Mouse (Mus musculus) forebrain, embryonic 10.5 days (tissue): ENCODE measurements around the gene Sox12. TPM values are rescaled to one million over a fixed set of nuclear protein-coding genes. Genes with fewer than 3 reads are reported as not detected.
A peak's percentile ranks its signal among the peaks of the same experiment; 100 is the strongest.
"Not testable (repeated sequence)": the region's sequence is repeated elsewhere in the genome, so short reads cannot be mapped to it uniquely, and the experiment has no call there.

ENCODE experiments used
- DNase-seq: peaks from one replicate; pipeline ENCODE4 v3.0.0-alpha.2; 2017; ENCODE audit warnings: low spot score; ENCODE audit errors: extremely low spot score
- H3K27ac ChIP-seq: fragments of 300-500 bp; sonication (generic); 2 replicates; pipeline ENCODE4 v1.5.1; 2016; ENCODE audit warnings: mild to moderate bottlenecking
- H3K27me3 ChIP-seq: fragments of 300-500 bp; sonication (generic); 2 replicates; pipeline ENCODE4 v1.6.1; 2016; ENCODE audit warnings: mild to moderate bottlenecking; ENCODE audit not compliant: poor library complexity, severe bottlenecking
- H3K36me3 ChIP-seq: fragments of 300-500 bp; sonication (generic); replicated peaks from 2 replicates; pipeline ENCODE4 v1.6.1; 2016; ENCODE audit warnings: mild to moderate bottlenecking, moderate library complexity
- H3K4me1 ChIP-seq: fragments of 300-500 bp; sonication (generic); 2 replicates; pipeline ENCODE4 v1.6.1; 2016
- H3K4me3 ChIP-seq: fragments of 300-500 bp; sonication (generic); 2 replicates; pipeline ENCODE4 v1.5.1; 2016; ENCODE audit warnings: mild to moderate bottlenecking, moderate library complexity
- H3K9me3 ChIP-seq: fragments of 300-500 bp; sonication (generic); 2 replicates; pipeline ENCODE4 v1.6.1; 2016; ENCODE audit warnings: mild to moderate bottlenecking, moderate library complexity
- WGBS: fragments of 180-500 bp; shearing (Covaris S2); methylation state at CpG from one replicate; pipeline ENCODE4 v1.1.7; 2016; 5-methylcytosine and 5-hydroxymethylcytosine counted together
- polyA plus RNA-seq: library from polyadenylated mRNA; unstranded; fragments of >200 nt; fragmentation: Nextera tagmentation; extraction: Ambion mirVana; gene quantifications from 2 replicates; pipeline ENCODE4 v1.2.1, GENCODE M21; 2016

Gene Sox12
- polyA plus RNA-seq, 1 experiment from 2014 or later: 9.3 TPM

DNA sequence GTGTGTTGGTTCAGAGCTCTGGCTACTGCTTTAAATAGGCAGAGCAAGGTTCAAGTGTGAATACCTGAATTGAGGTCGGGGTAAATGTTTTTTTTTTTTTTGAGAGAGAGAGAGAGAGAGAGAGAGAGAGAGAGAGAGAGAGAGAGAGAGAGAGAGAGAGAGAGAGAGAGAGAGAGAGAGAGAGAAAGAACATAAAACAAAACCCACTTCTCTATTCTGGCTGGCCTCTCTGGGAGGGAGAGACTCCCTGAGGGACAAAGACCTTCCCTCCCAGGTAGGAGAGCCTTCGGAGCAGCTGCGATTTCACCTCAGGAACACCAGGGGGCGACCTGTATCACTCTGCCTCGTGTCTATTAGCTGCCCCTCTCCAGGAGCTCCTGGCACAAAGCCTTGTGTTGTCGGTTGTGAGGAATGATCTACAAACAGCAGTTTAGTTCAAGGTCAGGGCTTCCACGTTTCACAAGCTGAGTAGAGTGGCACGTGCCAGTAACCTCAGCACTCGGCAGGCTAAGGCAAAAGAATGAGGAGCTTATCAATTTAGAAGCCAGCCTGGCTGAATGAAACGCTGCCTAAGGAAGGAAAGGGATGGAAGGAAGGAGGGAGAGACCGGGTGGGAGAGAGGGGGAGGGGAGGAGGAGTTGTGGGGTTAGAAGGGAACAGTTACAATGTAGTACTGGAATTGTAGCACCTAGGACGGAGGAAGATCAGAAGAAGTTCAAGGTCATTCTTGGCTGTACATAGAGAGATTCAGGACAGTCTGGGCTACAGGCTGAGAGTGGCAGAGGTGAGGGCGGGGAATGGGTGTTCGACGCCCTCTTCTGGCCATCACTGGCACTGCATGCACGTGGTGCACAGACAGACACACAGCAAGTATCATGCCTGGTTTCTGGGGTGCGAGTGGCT, 34.4 kb downstream of the Sox12 start:
- peak overlapping the region; percentile 85 for H3K27ac ChIP-seq
- H3K4me3 ChIP-seq: peak overlapping the region; percentile 34
- WGBS: 12% methylated on average over 17 of the region's 17 CpGs
- H3K4me1 ChIP-seq: peaks cover 7% of the 10 kb centered on the region
- no peaks in the 10 kb centered on the region for H3K36me3 ChIP-seq
- no peaks in the 10 kb centered on the region for H3K27me3 ChIP-seq
- peak; percentile 79 for DNase-seq
- H3K9me3 ChIP-seq: no peaks in the 10 kb centered on the region

GRCm38 (mm10) chr2:152361193-152361592, 36.7 kb downstream of the Sox12 start:
- Histone ChIP-seq H3K36me3 (no peaks in the 10 kb centered on the region), H3K27ac (no peak overlapping the region), H3K9me3 (no peaks in the 10 kb centered on the region), H3K4me1 (peaks cover 7% of the 10 kb centered on the region), H3K4me3 (no peak overlapping the region), H3K27me3 (no peaks in the 10 kb centered on the region)
- WGBS: 90% methylated on average over 8 of the region's 8 CpGs
- DNase-seq: no peak

DNA sequence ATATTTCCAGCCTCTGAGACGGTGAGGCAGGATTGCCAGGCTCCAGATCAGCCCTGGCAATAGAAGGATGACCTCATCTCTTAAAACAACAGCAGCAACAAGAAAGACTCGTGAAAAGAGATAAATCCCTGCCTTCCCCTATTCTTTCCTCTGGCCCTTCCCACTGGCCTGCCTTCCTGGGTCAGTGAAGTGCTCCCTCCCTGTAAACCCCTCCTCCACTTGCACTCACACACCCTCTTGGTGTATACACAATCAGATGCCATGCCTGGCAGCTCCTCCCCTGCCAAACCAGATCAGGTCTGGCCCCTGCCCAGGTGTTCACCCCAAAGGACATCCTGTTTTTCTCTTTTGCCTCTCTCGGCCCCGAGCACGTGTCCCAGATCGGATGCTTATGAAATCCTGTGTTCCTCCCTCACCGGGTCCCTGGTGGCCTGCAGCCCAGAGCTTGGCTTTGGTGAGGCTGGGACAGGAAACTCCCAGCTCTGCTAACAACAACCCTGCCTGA, 37.5 kb downstream of the Sox12 start:
- DNase-seq: no peak
- Histone ChIP-seq H3K9me3 (no peaks in the 10 kb centered on the region), H3K4me1 (peaks cover 7% of the 10 kb centered on the region), H3K27ac (no peak overlapping the region), H3K27me3 (no peaks in the 10 kb centered on the region), H3K36me3 (no peaks in the 10 kb centered on the region), H3K4me3 (no peak overlapping the region)
- 66% methylated on average over 7 of the region's 7 CpGs for WGBS

DNA sequence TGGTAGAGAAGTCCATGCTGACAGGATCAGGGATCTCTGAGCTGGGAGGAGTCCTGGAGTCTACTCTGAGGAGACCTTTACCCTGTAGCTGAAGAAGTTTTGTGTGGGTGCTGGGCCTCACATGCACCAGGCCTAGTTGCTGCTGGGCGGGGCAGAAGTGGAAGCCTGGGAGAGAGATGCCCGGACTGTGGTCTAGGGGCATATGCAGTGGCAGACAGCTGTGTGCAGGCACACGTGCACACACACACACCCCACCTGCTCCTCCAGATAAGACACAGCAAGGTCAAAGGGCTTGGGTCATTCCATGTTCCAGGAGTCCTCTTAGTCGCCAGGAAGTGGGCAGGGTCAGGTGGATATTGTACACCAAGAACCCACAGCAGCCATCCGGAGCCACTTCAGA, 38.2 kb downstream of the Sox12 start:
- no peaks in the 10 kb centered on the region for H3K36me3 ChIP-seq
- H3K4me3 ChIP-seq: no peak overlapping the region
- H3K27me3 ChIP-seq: no peaks in the 10 kb centered on the region
- H3K4me1 ChIP-seq: peaks cover 7% of the 10 kb centered on the region
- no peaks in the 10 kb centered on the region for H3K9me3 ChIP-seq
- H3K27ac ChIP-seq: no peak overlapping the region
- no peak for DNase-seq
- 77% methylated on average over 5 of the region's 5 CpGs for WGBS

DNA sequence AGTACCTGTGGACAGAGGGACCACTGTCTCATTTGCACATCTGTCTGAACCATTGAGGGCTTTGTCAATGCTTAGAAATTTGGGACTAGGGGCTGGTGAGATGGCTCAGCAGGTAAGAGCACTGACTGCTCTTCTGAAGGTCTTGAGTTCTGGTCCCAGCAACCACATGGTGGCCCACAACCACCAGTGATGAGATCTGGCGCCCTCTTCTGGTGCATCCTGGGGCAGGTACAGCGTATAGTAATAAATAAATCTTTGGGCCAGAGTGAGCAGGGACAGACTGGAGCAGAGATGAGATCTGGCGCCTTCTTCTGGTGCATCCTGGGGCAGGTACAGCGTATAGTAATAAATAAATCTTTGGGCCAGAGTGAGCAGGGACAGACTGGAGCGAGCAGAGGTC, 38.9 kb downstream of the Sox12 start:
- not testable (repeated sequence) for H3K4me3 ChIP-seq, H3K4me1 ChIP-seq, H3K9me3 ChIP-seq, H3K27me3 ChIP-seq, H3K27ac ChIP-seq, H3K36me3 ChIP-seq, DNase-seq
- WGBS: 75% methylated on average over 5 of the region's 5 CpGs

- no peak overlapping the region for H3K27ac ChIP-seq
- no peak for DNase-seq
- no peaks in the 10 kb centered on the region for H3K4me1 ChIP-seq
- H3K27me3 ChIP-seq: no peaks in the 10 kb centered on the region
- WGBS: 88% methylated on average over 3 of the region's 3 CpGs
- H3K4me3 ChIP-seq: no peak overlapping the region
- no peaks in the 10 kb centered on the region for H3K9me3 ChIP-seq
- no peaks in the 10 kb centered on the region for H3K36me3 ChIP-seq
These were observed 40.6 kb downstream of the Sox12 start for GRCm38 (mm10) chr2:152357254-152357653.

GRCm38 (mm10) chr2:152349842-152350540, 47.9 kb downstream of the Sox12 start:
- H3K27ac ChIP-seq: no peak overlapping the region
- no peaks in the 10 kb centered on the region for H3K36me3 ChIP-seq
- no peak for DNase-seq
- no peak overlapping the region for H3K4me3 ChIP-seq
- 91% methylated on average over 8 of the region's 8 CpGs for WGBS
- peaks cover 9% of the 10 kb centered on the region for H3K27me3 ChIP-seq
- H3K4me1 ChIP-seq: peaks cover 8% of the 10 kb centered on the region; the same call in 1 of the 2 replicates
- H3K9me3 ChIP-seq: no peaks in the 10 kb centered on the region

GRCm38 (mm10) chr2:152349205-152349604, 48.7 kb downstream of the Sox12 start:
- H3K27ac ChIP-seq: peak overlapping the region; percentile 40; the same call in 1 of the 2 replicates
- peaks cover 14% of the 10 kb centered on the region for H3K4me1 ChIP-seq
- 80% methylated on average over 6 of the region's 6 CpGs for WGBS
- H3K9me3 ChIP-seq: no peaks in the 10 kb centered on the region
- DNase-seq: no peak
- H3K36me3 ChIP-seq: no peaks in the 10 kb centered on the region
- H3K4me3 ChIP-seq: no peak overlapping the region
- H3K27me3 ChIP-seq: peaks cover 17% of the 10 kb centered on the region

- Histone ChIP-seq H3K4me3 (no peak overlapping the region), H3K27ac (no peak overlapping the region), H3K9me3 (no peaks in the 10 kb centered on the region), H3K36me3 (no peaks in the 10 kb centered on the region), H3K27me3 (peaks cover 24% of the 10 kb centered on the region), H3K4me1 (peaks cover 28% of the 10 kb centered on the region)
- WGBS: 80% methylated on average over 2 of the region's 2 CpGs
- DNase-seq: no peak
These were observed 50.1 kb downstream of the Sox12 start for GRCm38 (mm10) chr2:152347722-152348121.

GRCm38 (mm10) chr2:152346776-152347465, 50.9 kb downstream of the Sox12 start:
- H3K4me3 ChIP-seq: no peak overlapping the region
- H3K27ac ChIP-seq: peak overlapping the region; percentile 49; the same call in 1 of the 2 replicates
- no peaks in the 10 kb centered on the region for H3K36me3 ChIP-seq
- WGBS: 44% methylated on average over 9 of the region's 9 CpGs
- H3K27me3 ChIP-seq: peaks cover 32% of the 10 kb centered on the region
- H3K4me1 ChIP-seq: peaks cover 28% of the 10 kb centered on the region
- no peak for DNase-seq
- no peaks in the 10 kb centered on the region for H3K9me3 ChIP-seq

GRCm38 (mm10) chr2:152345393-152345792, 52.5 kb downstream of the Sox12 start:
- Histone ChIP-seq H3K9me3 (no peaks in the 10 kb centered on the region), H3K27ac (no peak overlapping the region), H3K4me3 (no peak overlapping the region), H3K4me1 (peaks cover 28% of the 10 kb centered on the region), H3K36me3 (no peaks in the 10 kb centered on the region), H3K27me3 (peaks cover 35% of the 10 kb centered on the region)
- no peak for DNase-seq
- 55% methylated on average over 6 of the region's 6 CpGs for WGBS

DNA sequence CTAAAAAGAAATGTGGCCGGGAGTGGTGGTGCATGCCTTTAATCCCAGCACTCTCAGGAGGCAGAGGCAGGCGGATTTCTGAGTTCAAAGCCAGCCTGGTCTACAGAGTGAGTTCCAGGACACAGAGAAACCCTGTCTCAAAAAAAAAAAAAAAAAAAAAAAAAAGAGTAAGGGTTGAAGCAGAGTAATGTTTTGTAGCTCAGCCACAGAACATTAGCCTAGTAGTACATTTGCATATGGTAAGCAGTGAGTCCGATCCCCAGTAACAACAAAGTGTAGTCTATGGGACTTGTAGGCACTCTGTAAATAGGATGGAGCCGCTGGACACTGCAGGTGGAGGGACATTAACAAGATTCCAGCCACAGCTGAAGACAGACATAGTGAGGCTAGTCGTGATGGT, 53.0 kb downstream of the Sox12 start:
- Histone ChIP-seq H3K36me3 (no peaks in the 10 kb centered on the region), H3K27me3 (peaks cover 35% of the 10 kb centered on the region), H3K9me3 (no peaks in the 10 kb centered on the region), H3K4me3 (no peak overlapping the region; the same call in 1 of the 2 replicates), H3K4me1 (peaks cover 28% of the 10 kb centered on the region), H3K27ac (no peak overlapping the region)
- no peak for DNase-seq
- 67% methylated on average over 5 of the region's 5 CpGs for WGBS
